Comparison of ENCODE assay signal across 8 mouse cellular contexts in the genomic region with DNA sequence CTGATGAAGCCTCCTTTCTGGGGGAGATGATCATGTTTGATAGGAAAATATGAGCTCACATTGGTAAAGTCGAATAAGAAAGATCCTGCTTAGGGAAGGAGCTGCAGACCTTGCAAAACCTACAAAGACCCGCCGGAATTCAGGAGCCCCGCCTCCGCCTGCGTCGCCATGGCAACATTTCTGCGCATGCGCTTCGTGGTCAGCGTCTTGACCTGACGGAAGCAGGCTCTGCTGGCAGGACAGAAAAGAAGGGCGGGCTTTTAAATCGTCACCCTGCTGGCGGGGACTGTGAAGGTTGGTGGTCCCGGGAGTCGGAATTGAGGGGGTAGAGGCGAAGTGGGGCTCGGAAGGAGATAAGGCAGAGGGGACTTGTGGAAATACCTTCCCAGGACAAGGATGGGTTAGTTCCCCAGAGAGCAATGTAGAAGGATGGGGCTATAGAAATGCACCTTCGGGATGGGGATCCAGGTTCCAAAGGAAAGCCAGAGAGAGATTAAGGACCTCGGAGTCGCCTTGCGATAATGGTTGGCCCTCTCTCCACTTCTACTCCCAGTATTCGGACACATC. TPM values are rescaled to one million over a fixed set of nuclear protein-coding genes. Genes with fewer than 3 reads are reported as not detected.
DNase-seq lines count a peak whose midpoint lies in the region; ATAC-seq and TF ChIP-seq lines count a peak whose summit lies in the region.

A gene (plus strand): TSS at position 187 of the 567 bp plus-strand sequence.

- under 1% methylated on average over 24 of the region's 24 CpGs for WGBS in heart, embryonic 13.5 days
- WGBS in liver, embryonic 12.5 days (ENCODE audit: insufficient replicate concordance): 2% methylated on average over 24 of the region's 24 CpGs
- under 1% methylated on average over 24 of the region's 24 CpGs for WGBS in stomach, embryonic 15.5 days

- no peaks in the 10 kb centered on the region for H3K36me3 ChIP-seq in C2C12 (ENCODE audit: control insufficient read depth, insufficient read depth)
- H3K36me3 ChIP-seq in erythroblast, embryonic 14.5 days (ENCODE audit: control insufficient read depth): no peaks in the 10 kb centered on the region
- no peaks in the 10 kb centered on the region for H3K36me3 ChIP-seq in heart, embryonic 13.5 days
- no peaks in the 10 kb centered on the region for H3K36me3 ChIP-seq in liver, embryonic 12.5 days
- no peaks in the 10 kb centered on the region for H3K36me3 ChIP-seq in stomach, embryonic 15.5 days

- peak within 1 kb of the TSS; percentile 45 for H3ac ChIP-seq in C2C12 (ENCODE audit: control insufficient read depth, insufficient read length, low read depth)

- H3K9me3 ChIP-seq in erythroblast, embryonic 14.5 days (ENCODE audit: control insufficient read depth, low read length): no peaks in the 10 kb centered on the region
- no peaks in the 10 kb centered on the region for H3K9me3 ChIP-seq in heart, embryonic 13.5 days
- no peaks in the 10 kb centered on the region for H3K9me3 ChIP-seq in liver, embryonic 12.5 days (replicated peaks)
- H3K9me3 ChIP-seq in stomach, embryonic 15.5 days: no peaks in the 10 kb centered on the region

- no peak for TF ChIP-seq CTCF in C2C12 (IDR thresholded peaks at IDR 0.05; ENCODE audit: control insufficient read depth, insufficient read depth, insufficient read length)
- no peak for TF ChIP-seq CTCF in brain, embryonic 14.5 days (IDR thresholded peaks at IDR 0.05; ENCODE audit: borderline replicate concordance, extremely low read depth, insufficient read depth, insufficient read length)

- TF ChIP-seq POLR2A in brain, embryonic 14.5 days (IDR thresholded peaks at IDR 0.05; ENCODE audit: borderline replicate concordance, extremely low read depth, insufficient read depth, insufficient read length, poor library complexity, severe bottlenecking): peak; percentile 34; the same call in 1 of the 2 replicates

- 0 out of 2 replicates have a peak within 1 kb of the TSS, but pooled peaks have one; percentile 26 for H3K27ac ChIP-seq in heart, embryonic 13.5 days (replicated peaks)
- H3K27ac ChIP-seq in liver, embryonic 12.5 days: peak within 1 kb of the TSS; percentile 62
- peak within 1 kb of the TSS; percentile 59; the same call in 1 of the 2 replicates for H3K27ac ChIP-seq in stomach, embryonic 15.5 days

- H3K4me3 ChIP-seq in C2C12 (ENCODE audit: insufficient read depth, poor library complexity, severe bottlenecking): peak within 1 kb of the TSS; percentile 35
- peak within 1 kb of the TSS; percentile 74 for H3K4me3 ChIP-seq in erythroblast, embryonic 14.5 days (replicated peaks)
- peak within 1 kb of the TSS; percentile 64 for H3K4me3 ChIP-seq in heart, embryonic 13.5 days
- H3K4me3 ChIP-seq in liver, embryonic 12.5 days: peak within 1 kb of the TSS; percentile 65
- peak within 1 kb of the TSS; percentile 60 for H3K4me3 ChIP-seq in stomach, embryonic 15.5 days (replicated peaks)

- peak within 1 kb of the TSS; percentile 93 for H3K4me2 ChIP-seq in heart, embryonic 13.5 days
- H3K4me2 ChIP-seq in liver, embryonic 12.5 days: peak within 1 kb of the TSS; percentile 98
- H3K4me2 ChIP-seq in stomach, embryonic 15.5 days: peak within 1 kb of the TSS; percentile 95

- peak; percentile 99 for DNase-seq in brain, embryonic 14.5 days (ENCODE audit: low read depth)
- DNase-seq in kidney, postnatal 10 days: peak; percentile 97
- DNase-seq in natural killer cell, adult 2 months (ENCODE audit: low spot score in 2 of 2): peak; percentile 92

- H3K9ac ChIP-seq in heart, embryonic 13.5 days: peak within 1 kb of the TSS; percentile 83
- peak within 1 kb of the TSS; percentile 73 for H3K9ac ChIP-seq in liver, embryonic 12.5 days
- peak within 1 kb of the TSS; percentile 37; the same call in 1 of the 2 replicates for H3K9ac ChIP-seq in stomach, embryonic 15.5 days

- no peaks in the 10 kb centered on the region for H3K79me3 ChIP-seq in C2C12 (ENCODE audit: low read depth)

- no peaks in the 10 kb centered on the region for H3K27me3 ChIP-seq in C2C12 (ENCODE audit: control insufficient read depth, insufficient read depth, insufficient read length)
- no peaks in the 10 kb centered on the region for H3K27me3 ChIP-seq in erythroblast, embryonic 14.5 days (ENCODE audit: control insufficient read depth)
- no peaks in the 10 kb centered on the region for H3K27me3 ChIP-seq in heart, embryonic 13.5 days (replicated peaks)
- no peaks in the 10 kb centered on the region for H3K27me3 ChIP-seq in liver, embryonic 12.5 days (replicated peaks)
- no peaks in the 10 kb centered on the region for H3K27me3 ChIP-seq in stomach, embryonic 15.5 days (replicated peaks)

- ATAC-seq in heart, embryonic 13.5 days (ENCODE audit: extremely low read depth, insufficient number of reproducible peaks, low FRiP score, low TSS enrichment): peak; percentile 68; the same call in 1 of the 2 replicates
- ATAC-seq in liver, embryonic 12.5 days: peak; percentile 69
- peak; percentile 76 for ATAC-seq in stomach, embryonic 15.5 days (ENCODE audit: insufficient read depth, low FRiP score, low read depth)

- H3K79me2 ChIP-seq in C2C12 (ENCODE audit: control insufficient read depth, insufficient read depth): no peaks in the 10 kb centered on the region

- H3K4me1 ChIP-seq in erythroblast, embryonic 14.5 days (ENCODE audit: control insufficient read depth): peaks cover 26% of the 10 kb centered on the region
- H3K4me1 ChIP-seq in heart, embryonic 13.5 days: peaks cover 17% of the 10 kb centered on the region
- H3K4me1 ChIP-seq in liver, embryonic 12.5 days: peaks cover 39% of the 10 kb centered on the region
- peaks cover 13% of the 10 kb centered on the region for H3K4me1 ChIP-seq in stomach, embryonic 15.5 days

TF ChIP-seq in C2C12, 6 proteins besides CTCF, POLR2A, EP300 and RAD21:
- no peak for TF ChIP-seq FOSL1 (IDR thresholded peaks at IDR 0.05; ENCODE audit: insufficient read depth, low read length, poor library complexity, severe bottlenecking)
- no peak for TF ChIP-seq MAX (IDR thresholded peaks at IDR 0.05)
- no peak for TF ChIP-seq CEBPB (IDR thresholded peaks at IDR 0.05; ENCODE audit: low read depth)
- TF ChIP-seq USF1 (IDR thresholded peaks at IDR 0.05; ENCODE audit: low read depth): no peak
- no peak for TF ChIP-seq MYOG (IDR thresholded peaks at IDR 0.05; ENCODE audit: control insufficient read depth, extremely low read depth, insufficient read length)
- TF ChIP-seq MYOD1 (IDR thresholded peaks at IDR 0.05; ENCODE audit: control insufficient read depth, insufficient read length, low read depth): no peak

RNA-seq across cellular contexts. Expression of the gene that starts here (rescaled TPM):
- polyA plus RNA-seq in C2C12 (2012; fragmentation: generic; extraction: Trizol): 1.6 TPM
- polyA plus RNA-seq in brain, embryonic 14.5 days (2012; rRNA removed): 5.2 and 5.5 TPM in 2 replicates
- not detected in 2 replicates for polyA plus RNA-seq in erythroblast, embryonic 14.5 days (2012)
- 2.3 and 3.0 TPM in 2 replicates for polyA plus RNA-seq in heart, embryonic 13.5 days (2015; fragmentation: Nextera tagmentation; extraction: Ambion mirVana)
- polyA plus RNA-seq in liver, embryonic 12.5 days (2016; fragmentation: Nextera tagmentation; extraction: Ambion mirVana): 3.3 and 3.5 TPM in 2 replicates
- polyA plus RNA-seq in stomach, embryonic 15.5 days (2015; fragmentation: Nextera tagmentation; extraction: Ambion mirVana): 5.8 TPM in 2 replicates

Comparison
In these comparisons a context has a peak if more than half of its experiments do, and no peak if none do; other contexts are left out.
1. Peak in every context shown above with its lines: DNase-seq, ATAC-seq, H3K4me3 ChIP-seq and H3K27ac ChIP-seq.